Mouse (Mus musculus) midbrain, embryonic 14.5 days (tissue): Measurements from ENCODE around the gene Bcl2l14. TPM values are rescaled to one million over a fixed set of nuclear protein-coding genes. Genes with fewer than 3 reads are reported as not detected.

ENCODE experiments used
- ATAC-seq: fragments of 200-750 bp; cut with Nextera tagmentation; 2 replicates; pipeline ENCODE4 v1.8.0; 2017; ENCODE audit warnings: moderate number of reproducible peaks, moderate library complexity; ENCODE audit not compliant: low FRiP score, low TSS enrichment
- DNase-seq: peaks from one replicate; pipeline ENCODE4 v3.0.0-alpha.2; 2015
- H3K27ac ChIP-seq: fragments of 300-500 bp; sonication (generic); replicated peaks from 2 replicates; pipeline ENCODE4 v1.5.1; 2014; ENCODE audit warnings: mild to moderate bottlenecking, low read depth, low read length, moderate library complexity
- H3K27me3 ChIP-seq: fragments of 300-500 bp; sonication (generic); 2 replicates; pipeline ENCODE4 v1.6.1; 2014; ENCODE audit warnings: low read length, control low read depth, mixed read lengths; ENCODE audit not compliant: control insufficient read depth, insufficient read depth
- H3K36me3 ChIP-seq: fragments of 300-500 bp; sonication (generic); 2 replicates; pipeline ENCODE4 v1.6.1; 2014; ENCODE audit warnings: low read length, control low read depth; ENCODE audit not compliant: control insufficient read depth, insufficient read depth
- H3K4me1 ChIP-seq: fragments of 300-500 bp; sonication (generic); 2 replicates; pipeline ENCODE4 v1.6.1; 2014; ENCODE audit warnings: mild to moderate bottlenecking, antibody characterized with exemption, low read length, control low read depth; ENCODE audit not compliant: control insufficient read depth, insufficient read depth
- H3K4me2 ChIP-seq: fragments of 300-500 bp; sonication (generic); 2 replicates; pipeline ENCODE4 v1.6.1; 2014; ENCODE audit warnings: mild to moderate bottlenecking, low read length, moderate library complexity
- H3K4me3 ChIP-seq: fragments of 300-500 bp; sonication (generic); replicated peaks from 2 replicates; pipeline ENCODE4 v1.5.1; 2014; ENCODE audit warnings: low read depth, low read length
- H3K9ac ChIP-seq: fragments of 300-500 bp; sonication (generic); replicated peaks from 2 replicates; pipeline ENCODE4 v1.6.1; 2014; ENCODE audit warnings: mild to moderate bottlenecking, low read length, moderate library complexity
- H3K9me3 ChIP-seq: fragments of 300-500 bp; sonication (generic); 2 replicates; pipeline ENCODE4 v1.6.1; 2016; ENCODE audit warnings: low read length, control low read depth, mixed read lengths; ENCODE audit not compliant: control insufficient read depth
- WGBS: fragments of 180-500 bp; shearing (Covaris S2); extraction: QIAGEN DNeasy Blood & Tissue Kit; methylation state at CpG from one replicate; pipeline ENCODE4 v1.1.7; 2014; 5-methylcytosine and 5-hydroxymethylcytosine counted together
- polyA plus RNA-seq: library from polyadenylated mRNA; unstranded; fragments of >200 nt; fragmentation: Nextera tagmentation; extraction: Ambion mirVana; gene quantifications from 2 replicates; pipeline ENCODE4 v1.2.1, GENCODE M21; 2014

The Bcl2l14 gene
- polyA plus RNA-seq, 1 experiment from 2014 or later, result not detected

- ATAC-seq, result no peak
- WGBS, result 65% methylated on average over 3 of the region's 3 CpGs
Observed at GRCm38 (mm10) chr6:134416556-134417105, 20.5 kb downstream of the Bcl2l14 start.

GRCm38 (mm10) chr6:134417886-134418285 lies 21.8 kb downstream of the Bcl2l14 start:
- no peaks in the 10 kb centered on the region for H3K27me3 ChIP-seq
- DNase-seq (peak; percentile 13), ATAC-seq (no peak)
- no peak overlapping the region for H3K4me3 ChIP-seq
- H3K9ac ChIP-seq, result no peak overlapping the region
- H3K9me3 ChIP-seq, result no peaks in the 10 kb centered on the region
- no peak overlapping the region for H3K4me2 ChIP-seq
- no peaks in the 10 kb centered on the region for H3K4me1 ChIP-seq
- 72% methylated on average over 3 of the region's 3 CpGs for WGBS
- no peaks in the 10 kb centered on the region for H3K36me3 ChIP-seq
- no peak overlapping the region for H3K27ac ChIP-seq

More at GRCm38 (mm10) chr6:134416556-134417105, 20.5 kb downstream of the Bcl2l14 start:
- H3K4me1 ChIP-seq, result no peaks in the 10 kb centered on the region
- H3K4me3 ChIP-seq, result no peak overlapping the region
- H3K9me3 ChIP-seq, result no peaks in the 10 kb centered on the region
- H3K27ac ChIP-seq, result no peak overlapping the region
- no peaks in the 10 kb centered on the region for H3K36me3 ChIP-seq
- no peak overlapping the region for H3K4me2 ChIP-seq
- no peaks in the 10 kb centered on the region for H3K27me3 ChIP-seq
- no peak overlapping the region for H3K9ac ChIP-seq
- DNase-seq, result no peak

GRCm38 (mm10) chr6:134420375-134420774 lies 24.3 kb downstream of the Bcl2l14 start:
- no peak for DNase-seq
- 89% methylated on average over 8 of the region's 8 CpGs for WGBS
- Histone ChIP-seq H3K27me3 (no peaks in the 10 kb centered on the region), H3K9me3 (no peaks in the 10 kb centered on the region), H3K4me3 (no peak overlapping the region), H3K27ac (no peak overlapping the region), H3K9ac (no peak overlapping the region), H3K4me2 (no peak overlapping the region), H3K36me3 (no peaks in the 10 kb centered on the region), H3K4me1 (no peaks in the 10 kb centered on the region)
- no peak for ATAC-seq

- Histone ChIP-seq H3K4me2 (no peak overlapping the region), H3K9ac (no peak overlapping the region), H3K27me3 (no peaks in the 10 kb centered on the region), H3K9me3 (no peaks in the 10 kb centered on the region), H3K4me1 (no peaks in the 10 kb centered on the region), H3K36me3 (no peaks in the 10 kb centered on the region), H3K27ac (no peak overlapping the region), H3K4me3 (no peak overlapping the region)
- 88% methylated on average over 6 of the region's 6 CpGs for WGBS
- ATAC-seq (no peak), DNase-seq (peak; percentile 14)
Observed at GRCm38 (mm10) chr6:134421921-134422320, 25.8 kb downstream of the Bcl2l14 start.

GRCm38 (mm10) chr6:134425216-134425717 lies 29.1 kb downstream of the Bcl2l14 start:
- H3K36me3 ChIP-seq, result no peaks in the 10 kb centered on the region
- H3K4me1 ChIP-seq, result no peaks in the 10 kb centered on the region
- WGBS, result 35% methylated on average over 11 of the region's 11 CpGs
- DNase-seq (peak; percentile 91), ATAC-seq (peak; percentile 80)
- H3K4me3 ChIP-seq, result no peak overlapping the region
- H3K4me2 ChIP-seq, result 0 out of 2 replicates have a peak overlapping the region, but pooled peaks have one; percentile 13
- H3K27ac ChIP-seq, result no peak overlapping the region
- no peaks in the 10 kb centered on the region for H3K27me3 ChIP-seq
- H3K9me3 ChIP-seq, result no peaks in the 10 kb centered on the region
- no peak overlapping the region for H3K9ac ChIP-seq

- DNase-seq (peak; percentile 60), ATAC-seq (no peak)
- Histone ChIP-seq H3K27ac (no peak overlapping the region), H3K36me3 (no peaks in the 10 kb centered on the region), H3K9ac (no peak overlapping the region), H3K4me3 (no peak overlapping the region), H3K27me3 (no peaks in the 10 kb centered on the region), H3K4me2 (no peak overlapping the region), H3K4me1 (no peaks in the 10 kb centered on the region), H3K9me3 (no peaks in the 10 kb centered on the region)
- WGBS, result 82% methylated on average over 3 of the region's 3 CpGs
Observed at GRCm38 (mm10) chr6:134427165-134427564, 31.0 kb downstream of the Bcl2l14 start.

GRCm38 (mm10) chr6:134428455-134428854 lies 32.3 kb downstream of the Bcl2l14 start:
- no peaks in the 10 kb centered on the region for H3K4me1 ChIP-seq
- no peak overlapping the region for H3K9ac ChIP-seq
- DNase-seq (no peak), ATAC-seq (no peak)
- WGBS, result 80% methylated on average over 5 of the region's 5 CpGs
- H3K4me2 ChIP-seq, result no peak overlapping the region
- H3K27ac ChIP-seq, result no peak overlapping the region
- H3K4me3 ChIP-seq, result no peak overlapping the region
- H3K36me3 ChIP-seq, result no peaks in the 10 kb centered on the region
- H3K27me3 ChIP-seq, result no peaks in the 10 kb centered on the region
- H3K9me3 ChIP-seq, result no peaks in the 10 kb centered on the region

- no peaks in the 10 kb centered on the region for H3K27me3 ChIP-seq
- no peaks in the 10 kb centered on the region for H3K4me1 ChIP-seq
- no peak overlapping the region for H3K4me2 ChIP-seq
- no peak overlapping the region for H3K4me3 ChIP-seq
- no peak for DNase-seq
- H3K27ac ChIP-seq, result no peak overlapping the region
- 79% methylated on average over 9 of the region's 9 CpGs for WGBS
- ATAC-seq, result no peak
- H3K36me3 ChIP-seq, result no peaks in the 10 kb centered on the region
- H3K9me3 ChIP-seq, result no peaks in the 10 kb centered on the region
- H3K9ac ChIP-seq, result no peak overlapping the region
Observed at GRCm38 (mm10) chr6:134430161-134430799, 34.2 kb downstream of the Bcl2l14 start.

GRCm38 (mm10) chr6:134431583-134431982 lies 35.5 kb downstream of the Bcl2l14 start:
- 57% methylated on average over 4 of the region's 4 CpGs for WGBS
- no peak overlapping the region for H3K27ac ChIP-seq

More at GRCm38 (mm10) chr6:134431583-134431982, 35.5 kb downstream of the Bcl2l14 start:
- Histone ChIP-seq H3K9me3 (no peaks in the 10 kb centered on the region), H3K36me3 (no peaks in the 10 kb centered on the region), H3K4me3 (no peak overlapping the region), H3K9ac (no peak overlapping the region), H3K4me1 (no peaks in the 10 kb centered on the region), H3K4me2 (no peak overlapping the region), H3K27me3 (no peaks in the 10 kb centered on the region)
- ATAC-seq, result no peak
- DNase-seq, result no peak
